Mouse (Mus musculus) gastrocnemius, postnatal 10 days (tissue): ENCODE data around the gene Atp2b4. TPM values are rescaled to one million over a fixed set of nuclear protein-coding genes. Genes with fewer than 3 reads are reported as not detected.
A peak's percentile ranks its signal among the peaks of the same experiment; 100 is the strongest.
"Not testable (repeated sequence)": the region's sequence is repeated elsewhere in the genome, so short reads cannot be mapped to it uniquely, and the experiment has no call there.

Experiments
- DNase-seq: peaks from one replicate; pipeline ENCODE4 v3.0.0; 2021; ENCODE audit warnings: mixed read lengths
- total RNA-seq, 2 experiments: library from RNA; stranded (reverse); gene quantifications; 2 replicates each; pipeline ENCODE4 v1.2.3; 2021

Gene Atp2b4
- total RNA-seq, 2 experiments from 2014 or later, result 25.2 to 35.3 TPM

DNA sequence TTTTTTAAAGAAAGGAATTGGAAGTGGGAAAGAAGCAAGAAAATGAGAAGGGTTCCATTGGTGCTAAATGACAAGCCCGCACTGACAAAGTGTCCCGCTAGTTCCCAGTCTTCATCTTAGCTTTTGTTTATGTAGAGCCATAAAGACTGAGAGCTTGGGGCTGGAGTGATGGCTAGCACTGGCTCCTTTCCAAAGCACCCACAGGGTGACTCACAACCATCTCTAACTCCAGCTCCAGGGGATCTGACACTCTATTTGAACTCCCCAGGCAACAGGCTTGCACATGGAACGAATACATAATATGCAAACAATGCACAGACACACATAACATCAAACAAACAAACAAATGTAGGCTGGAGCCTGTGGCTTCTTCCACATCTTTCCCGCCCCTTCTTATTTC, 50.9 kb downstream of the Atp2b4 start:
- DNase-seq, result no peak

DNA sequence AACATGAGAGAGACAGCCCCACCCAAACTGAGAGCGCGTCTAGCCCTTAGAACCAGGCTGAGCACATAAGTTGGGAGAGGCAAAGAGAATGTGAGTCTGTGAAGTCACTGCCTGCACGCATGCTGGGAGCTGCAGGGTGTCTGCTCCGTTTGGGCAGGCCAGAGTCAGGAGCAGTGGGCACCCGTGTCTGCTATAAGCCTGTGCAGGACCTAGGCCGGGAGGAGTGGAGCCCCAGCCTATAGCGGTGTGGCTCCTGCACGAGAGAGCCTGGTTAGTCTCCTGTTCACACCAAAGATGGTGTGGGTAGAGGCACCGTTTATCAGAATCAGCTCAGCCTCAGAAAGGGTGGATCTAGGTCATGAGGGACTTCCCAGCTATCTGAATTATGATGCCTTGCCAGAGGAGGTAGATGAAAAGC, 55.8 kb downstream of the Atp2b4 start:
- DNase-seq, result no peak

DNA sequence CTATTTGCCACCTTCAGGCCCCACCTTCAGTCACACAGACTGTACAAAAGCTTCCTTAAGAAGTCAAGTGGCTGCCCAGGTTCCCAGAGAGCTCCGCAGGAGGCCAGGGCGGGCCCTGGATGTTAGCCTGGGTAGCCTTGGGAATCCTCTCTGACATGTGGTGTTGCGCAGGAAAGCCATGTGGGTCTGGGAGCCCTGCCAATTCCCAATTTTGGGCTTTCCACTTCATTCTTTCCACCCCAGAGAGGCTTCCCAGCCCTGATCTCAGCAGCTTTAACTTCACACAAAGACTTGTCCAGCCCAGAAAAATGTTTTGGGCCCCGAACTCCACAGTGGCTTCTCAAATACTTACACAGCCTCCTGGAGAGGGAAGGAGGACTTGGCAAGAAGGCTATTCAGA, 56.2 kb downstream of the Atp2b4 start:
- DNase-seq, result peak; percentile 81

GRCm38 (mm10) chr1:133742517-133742916, 58.3 kb downstream of the Atp2b4 start:
- no peak for DNase-seq

GRCm38 (mm10) chr1:133741881-133742434, 58.9 kb downstream of the Atp2b4 start:
- no peak for DNase-seq

- no peak for DNase-seq
These were observed 59.7 kb downstream of the Atp2b4 start for GRCm38 (mm10) chr1:133741171-133741570.

DNA sequence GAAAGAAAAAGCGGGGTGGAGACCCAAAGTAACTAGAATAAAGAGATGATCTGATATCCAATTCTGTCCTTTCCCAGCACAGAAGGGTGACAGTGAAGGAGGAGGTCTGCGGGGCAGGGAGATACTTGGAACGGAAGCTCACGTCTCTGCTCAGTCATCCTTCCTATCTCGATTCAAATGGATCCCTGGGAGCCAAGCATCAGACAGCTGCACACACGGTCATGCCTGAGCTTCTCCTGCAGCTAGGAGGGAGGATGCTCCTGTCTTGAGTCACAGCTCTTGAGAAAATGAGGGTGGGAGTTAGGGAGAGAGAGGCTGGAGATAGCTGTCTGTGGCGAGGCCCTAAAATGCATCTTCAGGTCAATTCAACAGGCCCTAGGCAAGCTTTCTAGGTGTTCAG, 64.2 kb downstream of the Atp2b4 start:
- no peak for DNase-seq

GRCm38 (mm10) chr1:133735995-133736652, 64.7 kb downstream of the Atp2b4 start:
- peak; percentile 66 for DNase-seq

DNA sequence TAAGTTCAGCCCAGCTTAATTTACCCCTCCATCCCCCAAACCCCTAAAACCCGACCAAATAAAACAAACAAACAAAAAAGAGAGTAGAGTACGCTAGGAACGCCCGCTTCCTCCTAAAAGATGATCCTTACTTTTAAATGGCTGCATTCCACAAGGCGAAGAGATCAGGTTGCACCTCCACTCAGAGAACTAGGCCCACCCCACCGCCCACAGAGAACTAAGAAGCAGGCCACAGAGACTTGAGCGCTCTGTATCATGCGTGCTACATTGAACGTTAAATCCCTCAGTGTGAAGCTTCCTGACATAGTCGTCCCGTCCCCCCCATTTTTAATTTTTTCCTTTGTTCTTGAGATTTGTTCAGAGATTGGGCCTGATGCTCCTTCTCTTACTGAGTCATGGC, 68.0 kb downstream of the Atp2b4 start:
- DNase-seq, result no peak

GRCm38 (mm10) chr1:133728339-133728738, 72.5 kb downstream of the Atp2b4 start:
- no peak for DNase-seq

GRCm38 (mm10) chr1:133720342-133720741, 80.5 kb downstream of the Atp2b4 start:
- DNase-seq, result no peak

DNA sequence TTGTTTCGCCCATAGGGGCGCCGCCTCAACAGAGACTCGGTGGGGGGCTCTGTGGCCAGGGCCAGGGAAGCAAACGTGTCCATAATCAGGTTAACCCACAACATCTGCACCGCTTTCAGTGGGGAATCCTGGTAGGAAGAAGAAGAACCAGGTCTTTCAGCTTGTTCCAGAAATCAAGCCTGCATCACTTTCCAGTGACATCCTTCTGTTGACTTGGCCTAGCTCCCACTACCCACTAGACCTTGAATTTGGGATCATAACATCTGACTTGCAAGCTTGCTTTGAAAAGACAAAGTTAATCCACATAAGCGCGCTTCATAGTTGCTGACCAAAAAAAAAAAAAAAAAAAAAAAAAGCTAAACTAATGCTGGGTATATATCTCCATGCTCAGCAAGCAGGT, 82.1 kb downstream of the Atp2b4 start:
- DNase-seq, result no peak

DNA sequence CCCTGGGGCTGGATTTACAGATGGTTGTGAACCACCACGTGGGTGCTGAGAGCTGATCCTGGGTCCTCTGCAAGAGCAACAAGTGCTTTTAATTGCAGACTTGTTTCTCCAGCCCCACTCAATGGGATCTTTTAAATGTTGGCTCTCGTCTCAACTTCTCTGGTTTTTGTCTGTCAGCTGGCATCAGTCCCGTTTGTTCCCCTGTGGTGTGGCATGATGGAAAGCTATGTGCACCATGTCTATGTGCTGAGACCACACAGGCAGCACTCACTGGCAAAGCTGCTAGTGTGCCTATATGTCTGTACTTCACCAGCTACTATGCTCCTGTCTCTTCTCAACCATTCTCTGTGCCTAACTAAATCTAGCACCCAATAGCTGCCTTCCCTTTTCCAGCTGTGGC, 82.5 kb downstream of the Atp2b4 start:
- no peak for DNase-seq

DNA sequence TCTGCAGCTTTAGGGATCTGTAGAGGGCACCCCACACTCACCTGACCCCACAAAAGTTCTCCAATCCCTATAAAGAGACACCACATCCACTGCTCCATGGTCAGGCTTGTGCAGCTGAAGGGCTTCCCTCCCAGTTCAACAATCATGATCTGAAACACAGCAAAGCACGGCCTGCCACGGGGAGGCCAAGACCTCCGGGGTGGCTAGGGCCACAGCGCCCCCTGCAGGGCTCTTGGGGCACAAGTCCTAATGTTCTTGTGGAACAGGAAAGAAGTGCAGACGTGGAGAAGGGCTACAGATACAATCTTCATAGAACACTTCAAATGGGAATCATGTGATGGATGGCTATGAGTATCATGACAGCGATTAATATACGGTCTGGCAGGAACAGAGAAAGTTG, 84.4 kb downstream of the Atp2b4 start:
- DNase-seq, result peak; percentile 75

DNA sequence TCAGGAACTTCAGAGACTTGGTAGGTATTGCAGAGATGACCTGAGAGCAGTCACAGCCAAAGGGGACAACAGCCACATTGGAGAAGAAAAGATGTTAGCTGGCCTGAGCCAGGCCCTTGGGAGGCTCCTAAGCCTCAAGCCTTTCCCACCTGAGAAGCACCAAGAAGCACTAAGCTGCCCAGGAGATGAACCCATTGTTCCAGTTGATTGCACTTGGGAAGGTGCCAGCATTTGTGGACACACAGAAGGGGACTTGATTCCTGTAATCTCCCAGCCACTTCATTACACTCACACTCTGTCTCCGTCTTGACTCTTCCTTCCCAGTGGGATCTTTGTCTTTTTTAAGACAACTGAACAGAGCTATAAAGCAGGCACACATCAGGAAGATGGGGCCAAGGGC, 85.7 kb downstream of the Atp2b4 start:
- no peak for DNase-seq

GRCm38 (mm10) chr1:133713009-133713370, 87.9 kb downstream of the Atp2b4 start:
- no peak for DNase-seq

DNA sequence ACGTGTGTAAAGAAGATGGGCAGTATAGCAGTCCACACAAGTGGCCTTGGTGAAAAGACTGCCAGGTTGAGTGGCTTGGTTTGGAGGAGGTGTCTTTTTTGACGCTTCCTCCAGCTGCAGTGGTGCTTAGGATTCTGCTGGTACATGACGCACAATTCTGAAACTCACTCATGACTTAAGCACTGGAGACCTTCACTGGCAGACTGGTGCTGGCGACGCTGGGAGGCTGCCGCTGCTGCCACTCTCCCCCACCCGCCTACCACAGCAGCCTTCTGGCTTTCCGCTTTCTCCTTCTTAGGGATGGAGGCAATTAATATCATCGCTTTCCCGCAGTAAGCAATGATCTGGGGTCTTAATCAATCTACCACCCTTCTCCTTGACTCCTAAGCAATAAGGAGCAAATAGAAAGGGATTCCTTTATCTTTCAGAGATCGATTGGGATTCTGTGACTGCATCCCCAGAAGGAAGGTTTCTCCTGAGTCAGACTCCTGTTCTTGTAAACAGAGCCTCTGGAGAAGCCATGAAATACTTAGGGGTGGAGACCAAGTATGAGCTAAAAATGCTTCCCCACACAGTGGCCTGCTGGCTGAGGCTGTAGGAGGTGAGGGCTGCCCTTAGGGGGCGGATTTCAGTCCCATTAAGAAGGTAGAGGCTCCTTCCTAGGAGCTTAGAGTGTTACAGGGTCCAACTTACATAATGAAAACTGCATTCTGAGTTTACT, 88.4 kb downstream of the Atp2b4 start:
- DNase-seq, result no peak

- no peak for DNase-seq
These were observed 89.5 kb downstream of the Atp2b4 start for GRCm38 (mm10) chr1:133711376-133711775.

DNA sequence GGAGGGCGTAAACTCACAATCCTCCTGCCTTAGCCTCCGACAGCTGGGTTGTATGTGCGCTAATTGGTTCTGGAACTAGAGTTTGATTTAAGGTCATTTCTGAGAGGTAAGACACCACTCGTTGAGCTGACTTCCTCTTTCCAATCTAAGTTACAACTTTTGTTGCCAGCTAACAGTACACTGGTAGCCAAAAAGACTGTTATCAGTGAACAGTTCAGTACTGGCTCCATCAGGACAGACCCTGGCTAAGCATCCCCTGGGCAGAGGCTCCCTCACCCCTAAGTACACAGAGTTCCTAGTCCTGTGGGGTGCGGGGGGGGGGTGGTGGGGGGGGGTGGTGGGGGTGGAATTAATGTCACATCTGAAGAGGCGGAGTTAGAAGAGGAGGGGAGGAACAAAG, 89.9 kb downstream of the Atp2b4 start:
- no peak for DNase-seq

- DNase-seq, result no peak
These were observed 91.5 kb downstream of the Atp2b4 start for GRCm38 (mm10) chr1:133709292-133709691.

DNA sequence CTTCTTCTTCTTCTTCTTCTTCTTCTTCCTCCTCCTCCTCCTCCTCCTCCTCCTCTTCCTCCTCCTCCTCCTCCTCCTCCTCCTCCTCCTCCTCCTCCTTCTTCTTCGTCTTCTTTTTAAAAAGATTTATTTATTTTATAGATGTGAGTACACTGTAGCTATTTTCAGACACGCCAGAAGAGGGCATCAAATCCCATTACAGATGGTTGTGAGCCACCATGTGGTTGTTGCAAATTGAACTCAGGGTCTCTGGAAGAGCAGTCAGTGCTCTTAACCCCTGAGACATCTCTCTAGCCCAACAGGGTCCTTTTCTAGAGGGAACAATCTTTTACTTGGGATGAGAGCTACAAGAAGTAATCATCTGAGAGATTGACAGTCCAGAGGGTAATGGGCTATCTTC, 99.0 kb downstream of the Atp2b4 start:
- DNase-seq, result not testable (repeated sequence)

- no peak for DNase-seq
These were observed 102.8 kb downstream of the Atp2b4 start for GRCm38 (mm10) chr1:133697935-133698620.

DNA sequence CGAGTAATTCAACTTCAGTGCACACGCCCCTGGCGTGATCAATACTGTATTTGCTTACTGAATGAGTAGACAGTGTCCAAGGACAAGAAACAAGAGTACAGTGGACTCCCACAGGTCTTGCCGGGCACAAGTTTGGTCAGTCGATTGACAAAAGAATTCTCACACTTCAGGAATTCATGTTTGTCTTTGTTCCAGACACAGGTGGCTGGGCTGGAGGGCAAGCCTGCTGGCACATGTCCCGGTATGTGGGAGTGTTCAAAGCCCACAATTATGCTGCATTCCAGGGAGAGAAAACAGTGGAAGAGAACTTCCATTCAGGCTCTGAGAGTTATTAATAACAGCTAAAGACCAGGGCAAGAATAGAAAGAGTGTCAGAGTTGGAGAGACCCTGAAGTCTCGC, 104.9 kb downstream of the Atp2b4 start:
- peak; percentile 42 for DNase-seq
